Mouse (Mus musculus) gastrocnemius, postnatal 25 days (tissue): ENCODE data around the gene Hmcn1. TPM values are rescaled to one million over a fixed set of nuclear protein-coding genes. Genes with fewer than 3 reads are reported as not detected.

ENCODE experiments used
- DNase-seq: peaks from one replicate; pipeline ENCODE4 v3.0.0; 2022
- total RNA-seq, 2 experiments: library from RNA; stranded (reverse); gene quantifications; 1 replicate in 1 of 2; 2 replicates in 1 of 2; pipeline ENCODE4 v1.2.3; 2021

The Hmcn1 gene
- total RNA-seq, 2 experiments from 2014 or later, result 7.9 to 8.6 TPM

- DNase-seq, result no peak
Observed at GRCm38 (mm10) chr1:150632506-150632905, 360.7 kb downstream of the Hmcn1 start.

DNA sequence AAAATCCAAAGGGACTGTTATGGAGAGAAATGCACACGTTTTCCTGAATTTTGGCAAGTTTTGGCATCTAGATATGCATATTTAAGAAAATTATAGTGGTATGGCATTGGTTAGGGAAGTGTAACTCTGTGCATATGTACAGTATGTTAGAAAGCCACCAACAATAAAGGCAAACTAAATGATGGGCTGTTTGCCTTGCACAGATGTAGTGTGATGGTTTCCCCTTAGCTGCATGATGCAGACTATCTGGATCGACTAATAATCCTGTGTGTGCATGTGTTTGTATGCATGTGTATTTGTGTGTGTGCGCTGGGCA lies 361.4 kb downstream of the Hmcn1 start:
- no peak for DNase-seq

DNA sequence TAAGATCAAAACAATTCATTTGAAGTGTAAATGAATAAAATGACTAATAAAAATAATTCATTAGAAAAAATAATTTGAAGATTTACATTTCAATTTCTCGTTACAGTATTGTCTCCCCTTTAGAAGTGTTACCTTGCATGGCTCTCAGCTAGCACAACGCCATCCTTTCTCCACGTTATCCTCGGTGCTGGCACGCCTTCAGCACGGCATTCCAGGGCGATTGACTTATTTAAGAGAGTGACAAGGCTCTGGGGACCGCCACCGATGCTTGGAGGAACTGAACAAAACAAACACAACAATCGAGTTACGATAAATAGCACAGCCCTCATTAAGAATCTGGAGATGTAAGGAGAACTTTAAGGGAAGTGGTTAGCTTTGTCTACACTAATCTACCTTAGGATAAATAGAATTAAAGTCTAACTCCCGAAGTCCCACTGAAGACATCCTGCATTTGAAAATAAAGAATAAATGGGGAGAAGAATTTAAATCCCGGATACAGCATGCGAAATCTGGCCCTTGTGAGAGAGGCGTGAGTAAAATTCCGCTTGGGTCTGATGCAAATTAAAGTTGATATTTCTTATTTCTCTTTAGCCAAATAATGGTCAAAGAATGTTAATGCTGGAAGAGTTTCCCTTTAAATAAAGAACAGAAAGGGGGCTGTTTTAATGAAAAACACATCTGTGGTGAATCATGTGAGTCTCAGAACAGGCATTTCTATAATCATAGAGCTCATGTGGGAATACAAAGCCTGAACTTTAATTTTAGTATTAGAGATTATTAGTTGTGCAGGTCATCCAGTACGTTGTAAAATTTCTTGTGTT lies 362.0 kb downstream of the Hmcn1 start:
- no peak for DNase-seq

GRCm38 (mm10) chr1:150623226-150623625 lies 370.0 kb downstream of the Hmcn1 start:
- no peak for DNase-seq

- DNase-seq, result no peak
Observed at GRCm38 (mm10) chr1:150610539-150610938, 382.7 kb downstream of the Hmcn1 start.

DNA sequence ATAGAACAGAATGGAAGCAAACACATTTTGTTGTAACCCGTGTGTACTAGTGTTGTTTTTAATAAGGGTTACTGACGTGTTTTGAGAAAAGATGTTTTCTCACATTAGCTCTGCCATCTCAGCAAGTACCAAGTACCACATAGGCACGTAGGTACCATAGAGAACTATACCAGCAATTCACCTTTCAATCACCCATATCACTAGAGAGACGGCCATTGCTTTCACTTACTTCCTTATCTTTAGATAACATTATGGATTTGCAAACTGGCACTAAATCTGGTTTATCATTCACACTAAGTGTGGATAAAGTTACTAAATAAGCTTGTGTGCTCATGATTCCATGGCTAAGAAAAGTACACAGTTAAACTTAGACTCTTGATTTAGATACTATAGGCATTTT lies 387.1 kb downstream of the Hmcn1 start:
- DNase-seq, result no peak

GRCm38 (mm10) chr1:150593614-150594013 lies 399.6 kb downstream of the Hmcn1 start:
- DNase-seq, result no peak

- DNase-seq, result no peak
Observed at GRCm38 (mm10) chr1:150591253-150591652, 402.0 kb downstream of the Hmcn1 start.

DNA sequence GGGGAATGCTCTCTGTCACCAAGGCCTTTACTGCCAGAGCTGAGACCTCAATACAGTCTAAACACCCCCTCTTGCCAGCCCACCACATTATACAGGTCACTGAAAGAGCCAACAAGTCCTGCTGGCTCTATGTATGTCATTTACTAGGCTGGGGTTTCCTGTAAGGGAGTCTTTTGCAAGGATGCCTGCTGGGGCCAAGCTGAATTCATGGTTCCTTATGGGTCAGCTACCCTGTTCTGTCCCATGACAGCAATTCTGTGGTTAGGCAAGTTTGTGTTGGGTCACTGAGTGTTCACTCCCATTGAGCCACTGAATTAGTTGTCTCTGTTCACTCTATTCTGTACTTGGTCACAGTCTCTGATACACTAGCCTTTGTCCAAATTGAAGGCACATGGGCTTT lies 405.8 kb downstream of the Hmcn1 start:
- DNase-seq, result no peak

GRCm38 (mm10) chr1:150584477-150584876 lies 408.8 kb downstream of the Hmcn1 start:
- no peak for DNase-seq

DNA sequence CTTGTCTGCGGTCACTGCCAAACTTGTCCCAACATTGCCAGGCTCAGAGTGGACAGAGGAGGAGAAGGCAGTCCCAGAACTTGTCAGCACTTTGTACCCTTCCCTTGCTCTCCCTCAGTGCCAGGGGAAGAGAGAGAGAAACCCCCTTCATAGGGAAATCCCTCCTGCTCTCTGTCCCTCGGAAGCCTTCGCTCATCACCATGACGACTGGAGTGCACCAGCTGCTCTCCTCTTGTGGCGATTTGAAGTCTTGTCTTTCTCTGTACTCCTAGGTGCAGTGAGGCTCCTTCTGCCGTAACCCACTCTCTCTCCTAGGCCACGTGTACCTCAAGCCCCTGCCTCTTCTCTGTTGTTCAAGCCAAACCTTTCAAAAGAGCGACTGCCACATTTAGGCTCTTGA lies 409.5 kb downstream of the Hmcn1 start:
- DNase-seq, result no peak

DNA sequence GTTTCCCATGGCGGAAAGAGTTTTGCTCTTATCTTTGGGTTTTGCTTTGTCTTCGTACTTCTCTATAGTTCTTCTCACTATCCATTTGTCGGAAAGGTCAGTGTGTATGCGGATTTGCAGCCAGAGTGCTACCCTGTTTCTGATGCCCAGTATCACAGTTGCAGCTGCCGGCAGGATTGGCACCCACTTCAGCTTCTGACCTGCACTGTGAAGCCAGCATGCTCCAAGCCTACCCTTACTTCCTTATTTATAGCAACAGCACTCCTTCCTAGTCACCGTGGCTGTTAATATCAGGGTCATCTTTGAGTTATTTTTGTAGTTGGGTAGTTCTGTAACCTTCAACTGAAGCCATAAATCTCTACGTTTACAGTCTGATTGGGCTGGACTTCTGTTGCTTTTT lies 412.7 kb downstream of the Hmcn1 start:
- peak; percentile 64 for DNase-seq

GRCm38 (mm10) chr1:150573407-150573806 lies 419.8 kb downstream of the Hmcn1 start:
- no peak for DNase-seq

DNA sequence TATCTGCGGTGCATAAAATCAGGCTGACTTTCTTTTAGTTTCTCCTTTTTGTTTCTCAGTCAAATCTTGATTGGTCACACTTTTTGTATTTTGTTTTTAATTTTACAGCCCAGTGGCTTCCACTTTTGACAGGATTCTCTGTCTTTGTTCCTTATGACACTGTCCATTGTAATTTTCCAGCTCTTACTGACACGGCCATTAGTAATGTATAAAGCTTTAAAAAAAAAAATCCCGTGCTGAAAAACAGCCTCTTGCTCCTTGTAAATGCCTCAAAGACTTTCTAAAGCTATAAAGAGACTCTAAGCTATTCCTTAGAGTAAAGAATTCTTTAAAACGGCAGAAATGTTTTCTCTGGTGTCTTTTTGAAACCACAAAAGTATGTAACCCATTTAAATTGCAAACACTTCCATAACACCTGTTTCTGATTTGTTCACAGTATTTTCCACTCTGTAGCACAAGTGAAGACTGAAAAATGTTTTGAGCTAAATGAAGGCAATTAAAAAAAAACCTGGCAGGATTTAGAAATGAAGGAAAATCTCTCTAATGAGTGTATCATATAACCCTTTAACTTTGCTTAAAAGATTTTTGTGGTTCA lies 422.6 kb downstream of the Hmcn1 start:
- DNase-seq, result no peak

GRCm38 (mm10) chr1:150569820-150570543 lies 423.3 kb downstream of the Hmcn1 start:
- DNase-seq, result no peak

- DNase-seq, result no peak
Observed at GRCm38 (mm10) chr1:150566287-150566686, 426.9 kb downstream of the Hmcn1 start.

GRCm38 (mm10) chr1:150556621-150557020 lies 436.6 kb downstream of the Hmcn1 start:
- DNase-seq, result no peak

DNA sequence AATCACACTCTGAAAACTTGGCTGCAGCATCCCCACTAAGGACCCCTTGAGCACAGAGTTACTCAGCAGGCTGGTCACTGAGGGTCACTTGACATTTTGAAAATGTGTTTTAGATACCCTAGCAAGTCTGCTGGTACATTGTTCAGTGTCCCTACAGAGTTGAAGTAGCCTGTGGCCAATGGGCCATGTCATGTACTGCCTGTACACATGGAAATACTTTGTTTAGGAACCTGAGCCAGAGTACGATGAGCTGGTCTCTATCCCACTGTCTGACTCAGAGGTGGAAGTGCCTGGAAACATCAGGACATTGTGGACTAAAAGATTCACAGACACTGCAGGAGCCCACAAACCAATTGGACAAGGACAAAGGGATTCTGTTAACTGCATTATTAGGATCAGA lies 441.8 kb downstream of the Hmcn1 start:
- DNase-seq, result peak; percentile 61

GRCm38 (mm10) chr1:150546463-150546862 lies 446.8 kb downstream of the Hmcn1 start:
- DNase-seq, result no peak

DNA sequence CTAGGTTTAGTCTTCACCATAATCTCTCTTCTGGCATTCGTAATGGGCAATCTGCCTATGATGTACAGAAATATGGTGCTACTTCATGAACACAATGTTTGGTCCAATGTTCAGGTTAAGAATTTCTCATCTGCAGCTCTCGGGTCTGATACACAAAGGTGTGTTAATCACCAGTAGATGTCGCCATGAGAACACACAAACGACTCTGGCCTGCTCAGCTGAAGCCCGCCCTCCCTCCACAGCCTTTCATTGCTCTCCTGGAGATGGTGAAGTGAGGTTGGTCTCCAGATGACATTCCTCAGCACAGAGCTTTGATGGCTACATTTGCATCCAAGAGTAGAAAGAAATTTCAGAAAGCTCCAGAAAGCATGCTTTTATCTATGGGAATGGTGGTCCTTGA lies 453.0 kb downstream of the Hmcn1 start:
- DNase-seq, result no peak

GRCm38 (mm10) chr1:150537410-150538128 lies 455.7 kb downstream of the Hmcn1 start:
- DNase-seq, result no peak

GRCm38 (mm10) chr1:150535770-150536534 lies 457.3 kb downstream of the Hmcn1 start:
- peak; percentile 20 for DNase-seq
